Mouse (Mus musculus): Measurements from ENCODE around the gene Arhgap35.

DNA sequence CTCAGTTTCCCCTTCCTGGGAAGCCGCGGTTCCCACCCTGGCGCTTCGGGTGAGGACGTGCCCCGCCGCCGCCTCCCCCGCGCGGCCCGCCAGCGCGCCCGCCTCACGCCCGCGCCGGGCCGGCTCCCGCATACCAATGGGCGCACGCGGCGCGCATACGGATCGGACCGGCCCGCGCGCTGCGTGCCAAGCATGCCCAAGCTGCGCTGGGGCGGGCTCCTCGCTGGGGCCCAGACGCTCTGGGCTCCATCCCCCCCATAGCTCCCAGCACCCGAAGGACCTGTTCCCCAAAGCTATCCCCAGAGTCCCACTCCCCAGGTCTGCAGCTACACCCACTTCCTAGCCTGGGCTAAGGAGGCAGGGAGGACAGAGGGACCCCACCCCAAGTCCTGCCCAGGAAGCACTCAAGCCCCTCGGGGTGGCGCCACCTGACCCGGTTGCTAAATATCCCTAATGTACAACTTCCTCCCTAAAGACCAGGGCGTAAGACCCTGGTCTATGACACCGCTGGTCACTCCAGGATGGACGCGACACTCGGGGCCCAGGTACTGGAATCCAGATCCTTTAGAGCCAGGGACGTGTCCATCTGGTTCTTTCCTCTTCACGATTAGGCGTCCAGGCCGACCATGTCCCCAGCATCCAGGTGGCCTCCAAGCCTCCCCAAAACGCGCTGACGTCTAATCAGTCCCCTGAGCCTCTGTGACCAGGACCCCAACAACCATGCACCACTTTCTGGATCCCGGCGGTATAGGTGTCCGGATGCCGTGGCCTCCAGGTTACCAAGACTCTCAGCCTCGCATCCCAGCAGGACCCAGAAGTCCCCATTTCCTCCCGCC, 138.8 kb downstream of the Arhgap35 start:
- TF ChIP-seq POLR2A (IDR thresholded peaks at IDR 0.05; ENCODE audit: control insufficient read depth, extremely low read depth, insufficient read depth, low read length, poor library complexity): no peak
- no peak for TF ChIP-seq CTCF (IDR thresholded peaks at IDR 0.05; ENCODE audit: borderline replicate concordance, control insufficient read depth, extremely low read depth, insufficient read depth, low read length, poor library complexity)

Data from thymus, adult 2 months (tissue).